Mouse (Mus musculus) frontal cortex, adult (tissue): ENCODE data around the gene Eva1b.

Source experiments
- ATAC-seq: cut with Nextera tagmentation; 2 replicates; pipeline ENCODE4 v1.9.2; 2017; ENCODE audit warnings: mild to moderate bottlenecking, moderate library complexity, mixed read lengths; ENCODE audit not compliant: low TSS enrichment

Gene Eva1b

GRCm38 (mm10) chr4:126120052-126120451, 27.5 kb upstream of the Eva1b start:
- no peak for ATAC-seq

GRCm38 (mm10) chr4:126120506-126120905, 27.0 kb upstream of the Eva1b start:
- no peak for ATAC-seq

- peak; percentile 60 for ATAC-seq
These were observed 24.1 kb upstream of the Eva1b start for GRCm38 (mm10) chr4:126123309-126124040.

GRCm38 (mm10) chr4:126130502-126130901, 17.0 kb upstream of the Eva1b start:
- no peak for ATAC-seq

GRCm38 (mm10) chr4:126131290-126132121, 16.0 kb upstream of the Eva1b start:
- peak; percentile 72 for ATAC-seq

- no peak for ATAC-seq
These were observed 14.8 kb upstream of the Eva1b start for GRCm38 (mm10) chr4:126132636-126133264.

GRCm38 (mm10) chr4:126134236-126134635, 13.3 kb upstream of the Eva1b start:
- ATAC-seq = no peak

GRCm38 (mm10) chr4:126134639-126135038, 12.9 kb upstream of the Eva1b start:
- no peak for ATAC-seq

GRCm38 (mm10) chr4:126137773-126138172, 9.8 kb upstream of the Eva1b start:
- ATAC-seq = no peak

GRCm38 (mm10) chr4:126141021-126141420, 6.5 kb upstream of the Eva1b start:
- no peak for ATAC-seq

- no peak for ATAC-seq
These were observed 2.1 kb upstream of the Eva1b start for GRCm38 (mm10) chr4:126145396-126145795.

GRCm38 (mm10) chr4:126146974-126147532, 491 bp upstream of the Eva1b start:
- ATAC-seq = no peak

- ATAC-seq = no peak
These were observed 817 bp downstream of the Eva1b start for GRCm38 (mm10) chr4:126148161-126148961.

- ATAC-seq = no peak
These were observed 1.6 kb downstream of the Eva1b start for GRCm38 (mm10) chr4:126149041-126149676.

- no peak for ATAC-seq
These were observed 2.3 kb downstream of the Eva1b start for GRCm38 (mm10) chr4:126149798-126150197.

GRCm38 (mm10) chr4:126150297-126150948, 2.9 kb downstream of the Eva1b start:
- no peak for ATAC-seq

- ATAC-seq = no peak
These were observed 3.4 kb downstream of the Eva1b start for GRCm38 (mm10) chr4:126150949-126151320.

GRCm38 (mm10) chr4:126151701-126152440, 4.3 kb downstream of the Eva1b start:
- ATAC-seq = no peak

GRCm38 (mm10) chr4:126152864-126153263, 5.3 kb downstream of the Eva1b start:
- ATAC-seq = no peak

GRCm38 (mm10) chr4:126155183-126155582, 7.6 kb downstream of the Eva1b start:
- no peak for ATAC-seq
